Mouse (Mus musculus): Measurements from ENCODE around the gene Nav1.

- no peak; the same call in none of the 2 replicates for TF ChIP-seq POLR2A (IDR thresholded peaks at IDR 0.05; ENCODE audit: insufficient read depth, low read depth, low read length)
- no peak for TF ChIP-seq CTCF (IDR thresholded peaks at IDR 0.05; ENCODE audit: insufficient read depth, low read depth, low read length)
Observed at GRCm38 (mm10) chr1:135584587-135585541, 22.2 kb downstream of the Nav1 start.
